Mouse (Mus musculus) midbrain, embryonic 15.5 days (tissue): Measurements from ENCODE around the gene Taf10. TPM values are rescaled to one million over a fixed set of nuclear protein-coding genes. Genes with fewer than 3 reads are reported as not detected.

Experiments used
- ATAC-seq: fragments of 200-750 bp; cut with Nextera tagmentation; replicated peaks from 2 replicates; pipeline ENCODE4 v1.8.0; 2017; ENCODE audit warnings: moderate TSS enrichment
- H3K27ac ChIP-seq: fragments of 300-500 bp; sonication (generic); 2 replicates; pipeline ENCODE4 v1.5.1; 2015; ENCODE audit warnings: mild to moderate bottlenecking, inconsistent platforms
- H3K27me3 ChIP-seq: fragments of 300-500 bp; sonication (generic); replicated peaks from 2 replicates; pipeline ENCODE4 v1.6.1; 2015; ENCODE audit warnings: inconsistent platforms
- H3K36me3 ChIP-seq: fragments of 300-500 bp; sonication (generic); replicated peaks from 2 replicates; pipeline ENCODE4 v1.6.1; 2015; ENCODE audit warnings: inconsistent platforms
- H3K4me1 ChIP-seq: fragments of 300-500 bp; sonication (generic); 2 replicates; pipeline ENCODE4 v1.6.1; 2015; ENCODE audit warnings: inconsistent platforms
- H3K4me2 ChIP-seq: fragments of 300-500 bp; sonication (generic); 2 replicates; pipeline ENCODE4 v1.6.1; 2015; ENCODE audit warnings: inconsistent platforms, mild to moderate bottlenecking, moderate library complexity
- H3K4me3 ChIP-seq: fragments of 300-500 bp; sonication (generic); 2 replicates; pipeline ENCODE4 v1.5.1; 2015; ENCODE audit warnings: mild to moderate bottlenecking, inconsistent platforms
- H3K9ac ChIP-seq: fragments of 300-500 bp; sonication (generic); 2 replicates; pipeline ENCODE4 v1.6.1; 2015; ENCODE audit warnings: mild to moderate bottlenecking, inconsistent platforms
- H3K9me3 ChIP-seq: fragments of 300-500 bp; sonication (generic); 2 replicates; pipeline ENCODE4 v1.6.1; 2016; ENCODE audit warnings: inconsistent platforms
- WGBS: fragments of 180-500 bp; shearing (Covaris S2); methylation state at CpG from one replicate; pipeline ENCODE4 v1.1.7; 2015; ENCODE audit warnings: mixed read lengths; 5-methylcytosine and 5-hydroxymethylcytosine counted together
- polyA plus RNA-seq: library from polyadenylated mRNA; unstranded; fragments of >200 nt; fragmentation: Nextera tagmentation; extraction: Ambion mirVana; gene quantifications from 2 replicates; pipeline ENCODE4 v1.2.1, GENCODE M21; 2015

Gene Taf10
- polyA plus RNA-seq, 1 experiment from 2014 or later, result 89.7 TPM

GRCm38 (mm10) chr7:105776026-105776425 lies 31.9 kb upstream of the Taf10 start:
- Histone ChIP-seq H3K9ac (no peak overlapping the region), H3K27me3 (no peaks in the 10 kb centered on the region), H3K36me3 (peaks cover 34% of the 10 kb centered on the region), H3K27ac (no peak overlapping the region), H3K9me3 (no peaks in the 10 kb centered on the region), H3K4me1 (peaks cover 66% of the 10 kb centered on the region), H3K4me3 (no peak overlapping the region), H3K4me2 (no peak overlapping the region)
- no peak for ATAC-seq
- 86% methylated on average over 2 of the region's 2 CpGs for WGBS

DNA sequence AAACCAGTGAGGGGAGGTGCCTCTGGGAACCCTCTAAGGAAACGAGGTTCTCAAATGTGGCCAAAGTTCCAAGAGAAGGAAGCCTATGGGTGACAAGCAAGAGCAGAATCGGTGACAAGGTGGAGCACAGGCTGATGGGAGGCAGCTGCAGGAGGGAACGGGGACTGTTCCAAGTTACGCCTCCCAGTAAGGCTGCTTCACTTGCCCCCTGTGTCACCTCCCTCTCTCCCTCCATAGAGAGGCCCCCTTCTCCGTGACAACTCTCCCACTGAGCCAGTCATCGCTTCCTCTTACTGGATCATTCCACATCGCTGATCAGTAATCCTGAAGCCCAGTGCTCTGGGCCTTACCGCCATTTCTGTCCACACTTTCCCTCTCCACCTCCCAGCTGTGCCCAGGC lies 30.5 kb upstream of the Taf10 start:
- no peak overlapping the region for H3K4me2 ChIP-seq
- peaks cover 33% of the 10 kb centered on the region for H3K36me3 ChIP-seq
- no peaks in the 10 kb centered on the region for H3K27me3 ChIP-seq
- H3K27ac ChIP-seq, result no peak overlapping the region
- no peak overlapping the region for H3K9ac ChIP-seq
- 27% methylated on average over 8 of the region's 8 CpGs for WGBS
- H3K4me1 ChIP-seq, result peaks cover 78% of the 10 kb centered on the region
- no peak for ATAC-seq
- no peaks in the 10 kb centered on the region for H3K9me3 ChIP-seq
- no peak overlapping the region for H3K4me3 ChIP-seq

GRCm38 (mm10) chr7:105773041-105773440 lies 28.9 kb upstream of the Taf10 start:
- Histone ChIP-seq H3K9ac (no peak overlapping the region), H3K27ac (no peak overlapping the region), H3K4me1 (peaks cover 79% of the 10 kb centered on the region), H3K4me2 (no peak overlapping the region), H3K36me3 (peaks cover 35% of the 10 kb centered on the region), H3K9me3 (no peaks in the 10 kb centered on the region), H3K4me3 (no peak overlapping the region), H3K27me3 (no peaks in the 10 kb centered on the region)
- no peak for ATAC-seq
- 65% methylated on average over 5 of the region's 5 CpGs for WGBS

- Histone ChIP-seq H3K27ac (no peak overlapping the region), H3K9ac (no peak overlapping the region), H3K36me3 (peaks cover 39% of the 10 kb centered on the region), H3K4me2 (no peak overlapping the region), H3K27me3 (no peaks in the 10 kb centered on the region), H3K4me1 (peaks cover 79% of the 10 kb centered on the region), H3K4me3 (no peak overlapping the region), H3K9me3 (no peaks in the 10 kb centered on the region)
- 95% methylated on average over 15 of the region's 15 CpGs for WGBS
- no peak for ATAC-seq
Measured at GRCm38 (mm10) chr7:105772331-105772730, 28.2 kb upstream of the Taf10 start.

GRCm38 (mm10) chr7:105769959-105770358 lies 25.8 kb upstream of the Taf10 start:
- H3K27me3 ChIP-seq, result no peaks in the 10 kb centered on the region
- peaks cover 58% of the 10 kb centered on the region for H3K4me1 ChIP-seq
- ATAC-seq, result no peak
- H3K9ac ChIP-seq, result no peak overlapping the region
- H3K36me3 ChIP-seq, result peaks cover 47% of the 10 kb centered on the region
- 84% methylated on average over 3 of the region's 3 CpGs for WGBS
- H3K4me3 ChIP-seq, result no peak overlapping the region
- no peaks in the 10 kb centered on the region for H3K9me3 ChIP-seq
- H3K4me2 ChIP-seq, result no peak overlapping the region
- no peak overlapping the region for H3K27ac ChIP-seq

GRCm38 (mm10) chr7:105767729-105768165 lies 23.6 kb upstream of the Taf10 start:
- no peak overlapping the region for H3K4me2 ChIP-seq
- H3K4me1 ChIP-seq, result peaks cover 43% of the 10 kb centered on the region

GRCm38 (mm10) chr7:105764331-105764730 lies 20.2 kb upstream of the Taf10 start:
- no peak for ATAC-seq
- no peak overlapping the region for H3K4me2 ChIP-seq
- H3K27me3 ChIP-seq, result no peaks in the 10 kb centered on the region
- H3K36me3 ChIP-seq, result peaks cover 58% of the 10 kb centered on the region
- H3K4me3 ChIP-seq, result no peak overlapping the region
- no peaks in the 10 kb centered on the region for H3K9me3 ChIP-seq
- no peak overlapping the region for H3K9ac ChIP-seq
- peaks cover 22% of the 10 kb centered on the region for H3K4me1 ChIP-seq
- WGBS, result 91% methylated on average over 11 of the region's 11 CpGs
- H3K27ac ChIP-seq, result no peak overlapping the region

More at GRCm38 (mm10) chr7:105767729-105768165, 23.6 kb upstream of the Taf10 start:
- Histone ChIP-seq H3K9me3 (no peaks in the 10 kb centered on the region), H3K36me3 (peaks cover 64% of the 10 kb centered on the region), H3K27me3 (no peaks in the 10 kb centered on the region), H3K4me3 (no peak overlapping the region), H3K9ac (no peak overlapping the region), H3K27ac (peak overlapping the region; percentile 32)
- WGBS, result 8% methylated on average over 6 of the region's 6 CpGs
- no peak for ATAC-seq

- H3K36me3 ChIP-seq, result peaks cover 68% of the 10 kb centered on the region
- no peaks in the 10 kb centered on the region for H3K27me3 ChIP-seq
- ATAC-seq, result peak; percentile 21; the same call in 1 of the 2 replicates
- H3K27ac ChIP-seq, result no peak overlapping the region
- H3K9ac ChIP-seq, result no peak overlapping the region
- H3K4me2 ChIP-seq, result no peak overlapping the region
- H3K4me1 ChIP-seq, result peaks cover 5% of the 10 kb centered on the region
- no peaks in the 10 kb centered on the region for H3K9me3 ChIP-seq
- no peak overlapping the region for H3K4me3 ChIP-seq
- 28% methylated on average over 55 of the region's 55 CpGs for WGBS
Measured at GRCm38 (mm10) chr7:105762517-105763270, 18.5 kb upstream of the Taf10 start.

GRCm38 (mm10) chr7:105761813-105762484 lies 17.8 kb upstream of the Taf10 start:
- H3K27ac ChIP-seq, result no peak overlapping the region
- peaks cover 75% of the 10 kb centered on the region for H3K36me3 ChIP-seq
- no peaks in the 10 kb centered on the region for H3K27me3 ChIP-seq
- H3K4me1 ChIP-seq, result no peaks in the 10 kb centered on the region
- peak; percentile 15; the same call in 1 of the 2 replicates for ATAC-seq
- no peak overlapping the region for H3K4me2 ChIP-seq
- 25% methylated on average over 51 of the region's 51 CpGs for whole genome bisulfite sequencing
- no peak overlapping the region for H3K4me3 ChIP-seq
- H3K9ac ChIP-seq, result no peak overlapping the region
- no peaks in the 10 kb centered on the region for H3K9me3 ChIP-seq

GRCm38 (mm10) chr7:105753281-105753680 lies 9.1 kb upstream of the Taf10 start:
- H3K9ac ChIP-seq, result no peak overlapping the region
- H3K9me3 ChIP-seq, result no peaks in the 10 kb centered on the region
- no peak overlapping the region for H3K4me2 ChIP-seq
- no peak overlapping the region for H3K27ac ChIP-seq
- ATAC-seq, result 0 out of 2 replicates have a peak, but pooled peaks have one; percentile 1
- WGBS, result 91% methylated on average over 10 of the region's 10 CpGs
- H3K36me3 ChIP-seq, result peaks cover 63% of the 10 kb centered on the region
- H3K4me1 ChIP-seq, result peaks cover 17% of the 10 kb centered on the region
- H3K27me3 ChIP-seq, result no peaks in the 10 kb centered on the region
- no peak overlapping the region for H3K4me3 ChIP-seq

DNA sequence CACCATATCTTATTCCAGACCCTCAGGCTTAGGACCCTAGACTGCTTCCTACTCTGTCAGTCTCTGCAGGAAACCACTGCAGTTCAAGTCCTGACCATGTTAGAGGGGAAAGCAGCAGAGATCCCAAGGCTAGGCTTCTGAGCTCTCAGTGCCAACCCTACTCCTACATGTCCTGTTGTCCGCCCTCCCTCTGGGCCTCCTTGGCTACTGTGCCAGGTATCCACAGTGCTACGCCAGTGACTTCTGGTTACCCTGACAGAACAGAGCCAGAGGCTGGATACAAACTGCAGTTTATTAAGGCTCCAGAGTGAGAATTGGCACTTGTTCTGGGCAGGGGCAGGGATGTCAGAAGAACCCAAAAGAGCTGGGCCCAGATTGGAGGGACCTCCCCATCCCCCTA lies 8.6 kb upstream of the Taf10 start:
- Histone ChIP-seq H3K4me1 (peaks cover 17% of the 10 kb centered on the region), H3K4me2 (no peak overlapping the region), H3K9ac (no peak overlapping the region), H3K9me3 (no peaks in the 10 kb centered on the region), H3K4me3 (no peak overlapping the region), H3K27ac (no peak overlapping the region; the same call in 1 of the 2 replicates), H3K27me3 (no peaks in the 10 kb centered on the region), H3K36me3 (peaks cover 57% of the 10 kb centered on the region)
- peak; percentile 18 for ATAC-seq
- 90% methylated on average over 2 of the region's 2 CpGs for WGBS

DNA sequence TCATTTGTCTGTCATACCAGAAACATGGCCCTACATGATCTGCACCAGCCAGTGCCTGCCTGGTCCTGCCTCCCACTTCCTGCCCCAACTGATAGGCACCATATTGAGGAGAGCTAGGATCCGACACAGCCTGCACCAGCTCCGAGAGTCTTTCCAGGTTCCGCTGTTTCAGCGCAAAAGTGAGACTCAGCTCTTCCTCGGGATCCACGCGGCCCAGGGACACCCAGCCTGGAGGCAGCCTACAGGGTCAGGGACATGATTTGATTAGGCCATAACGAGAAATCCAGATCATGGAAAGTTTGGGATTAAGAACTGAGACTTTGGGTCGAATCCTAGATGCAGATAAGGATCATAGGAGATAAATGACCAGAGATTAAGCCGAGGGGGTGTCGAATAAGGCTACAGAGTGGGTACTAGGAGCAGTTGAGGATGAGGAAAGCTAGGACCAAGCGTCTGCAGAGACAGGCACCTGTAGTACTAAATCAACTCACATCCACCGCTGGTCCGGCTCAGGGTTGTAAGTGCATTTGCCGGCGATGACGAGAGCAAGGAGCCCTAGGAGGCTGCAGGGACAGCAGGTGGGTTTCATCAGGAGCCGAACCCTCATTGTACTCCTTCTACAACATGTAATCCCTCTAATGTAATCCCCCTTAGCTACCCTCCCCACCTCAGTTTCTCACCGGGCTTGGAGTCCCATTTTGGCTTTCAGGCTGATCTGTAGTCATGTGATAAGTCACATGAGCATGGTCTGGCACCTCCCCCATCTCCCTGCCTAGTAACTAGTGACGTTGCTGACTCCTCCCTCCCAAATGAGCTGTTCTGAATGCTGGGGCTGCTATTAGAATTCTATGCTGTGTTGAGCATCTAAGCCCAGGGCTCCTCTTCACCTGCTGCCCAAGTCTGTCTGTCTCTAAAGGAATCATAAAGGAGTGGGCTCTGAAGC lies 7.6 kb upstream of the Taf10 start, which contains the start of gene Tpp1:
Gene Tpp1, minus strand, starts transcription at position 745 of the 943 bp plus-strand sequence.
- Histone ChIP-seq H3K4me3 (peak within 1 kb of the TSS; percentile 41), H3K27ac (peak within 1 kb of the TSS; percentile 73), H3K36me3 (peaks cover 51% of the 10 kb centered on the region), H3K4me1 (peaks cover 17% of the 10 kb centered on the region), H3K27me3 (no peaks in the 10 kb centered on the region), H3K9ac (peak within 1 kb of the TSS; percentile 50), H3K4me2 (peak within 1 kb of the TSS; percentile 55), H3K9me3 (no peaks in the 10 kb centered on the region)
- peak; percentile 91 for ATAC-seq
- 20% methylated on average over 20 of the region's 20 CpGs for WGBS
